Mouse (Mus musculus) megakaryocyte, embryonic 14.5 days (primary cell): ENCODE results near the gene Adamtsl3.

Experiments
- FLI1 ChIP-seq: IDR thresholded peaks from 2 replicates; pipeline ENCODE4 v1.6.1; 2012; ENCODE audit warnings: low read length, inconsistent platforms, mixed read lengths
- GATA1 ChIP-seq: IDR thresholded peaks from 3 replicates; pipeline ENCODE4 v1.6.1; 2012; ENCODE audit warnings: mixed read lengths, low read length, inconsistent platforms, borderline replicate concordance

GRCm38 (mm10) chr7:82396869-82397268 is 61.4 kb downstream of the Adamtsl3 start:
- TF ChIP-seq FLI1 (no peak), GATA1 (no peak)
